Mouse (Mus musculus): ENCODE measurements around the gene Masp2. TPM values are rescaled to one million over a fixed set of nuclear protein-coding genes. Genes with fewer than 3 reads are reported as not detected.

Masp2 gene
- 1 to 10 TPM; 1.1 to 1.6 TPM for total RNA-seq (2021)
- long read RNA-seq, experiment 1, partial matches to known transcripts: 0 of 1 reads
- long read RNA-seq, experiment 1, other reads (novel, unspliced or antisense): 0 of 1 reads
- long read RNA-seq, experiment 2, partial matches to known transcripts: 0 of 2 reads
- long read RNA-seq, experiment 2, other reads (novel, unspliced or antisense): 1 of 2 reads

DNA sequence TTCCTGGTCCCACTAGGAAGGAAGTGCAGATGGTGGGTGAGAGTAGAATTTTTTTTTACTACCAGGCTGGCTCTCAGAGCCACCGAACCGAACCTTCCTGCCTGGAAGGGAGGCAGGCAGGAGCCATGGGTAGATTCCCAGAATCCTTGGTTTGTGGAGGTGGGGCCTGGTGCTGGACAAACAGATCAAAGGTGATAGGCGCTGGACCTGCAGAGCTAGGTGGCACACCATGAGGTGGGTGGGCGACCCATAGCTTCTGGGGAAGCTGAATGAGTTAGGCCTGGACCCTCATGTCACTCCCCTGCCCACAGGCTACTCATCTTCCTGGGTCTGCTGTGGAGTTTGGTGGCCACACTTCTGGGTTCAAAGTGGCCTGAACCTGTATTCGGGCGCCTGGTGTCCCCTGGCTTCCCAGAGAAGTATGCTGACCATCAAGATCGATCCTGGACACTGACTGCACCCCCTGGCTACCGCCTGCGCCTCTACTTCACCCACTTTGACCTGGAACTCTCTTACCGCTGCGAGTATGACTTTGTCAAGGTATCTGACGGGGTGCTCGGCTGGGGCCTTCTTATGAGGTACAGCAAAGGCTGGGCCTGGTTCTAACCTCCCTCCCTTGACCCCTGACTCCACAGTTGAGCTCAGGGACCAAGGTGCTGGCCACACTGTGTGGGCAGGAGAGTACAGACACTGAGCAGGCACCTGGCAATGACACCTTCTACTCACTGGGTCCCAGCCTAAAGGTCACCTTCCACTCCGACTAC, at the start of gene Masp2:
TSS of gene Masp2 (plus strand) at position 198 of the 764 bp plus-strand sequence.
- DNase-seq: no peak

DNA sequence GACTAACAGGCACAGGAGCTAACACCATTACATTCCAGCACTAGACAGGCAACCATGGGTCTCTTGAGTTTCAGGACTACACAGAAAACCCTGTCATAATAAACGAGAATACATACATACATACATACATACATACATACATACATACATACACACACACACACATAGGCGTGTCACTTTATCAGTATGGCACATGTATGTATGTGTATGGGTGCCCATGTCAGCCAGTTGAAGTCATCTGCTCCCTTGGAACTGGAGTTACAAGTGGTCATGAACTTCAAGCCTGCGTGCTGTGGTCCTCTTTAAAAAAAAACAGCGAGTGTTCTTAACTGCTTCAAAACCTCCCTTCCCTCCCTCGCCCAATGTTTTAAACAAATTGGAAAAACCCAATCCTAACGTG, 44.6 kb upstream of the Masp2 start:
- no peak for DNase-seq

- DNase-seq: peak; percentile 90 to 94
Observed at GRCm38 (mm10) chr4:148558297-148559000, 43.9 kb upstream of the Masp2 start, which contains the start of gene Exosc10. TSS of gene Exosc10 (plus strand) at chr4:148558429.

GRCm38 (mm10) chr4:148562676-148563075, 39.7 kb upstream of the Masp2 start:
- no peak for DNase-seq

DNA sequence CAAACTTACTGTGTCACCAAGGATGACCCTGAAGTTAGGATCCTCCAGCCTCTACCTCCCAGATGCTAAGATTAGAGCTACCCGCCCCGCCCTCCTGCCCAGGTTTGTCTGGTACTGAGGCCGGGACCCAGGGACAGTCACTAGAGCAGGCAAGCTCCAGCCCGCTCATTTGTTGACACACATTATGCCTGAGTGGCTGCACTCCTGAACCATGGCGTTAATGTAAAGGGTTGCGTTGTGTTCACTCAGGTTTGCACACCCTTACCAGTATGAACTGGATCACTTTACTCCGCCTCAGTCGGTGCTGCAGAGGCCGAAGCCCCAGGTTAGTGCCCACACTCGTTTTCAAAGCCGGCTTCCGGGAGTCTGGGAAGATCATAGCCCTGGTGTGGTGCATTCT, 38.8 kb upstream of the Masp2 start:
- no peak for DNase-seq

DNA sequence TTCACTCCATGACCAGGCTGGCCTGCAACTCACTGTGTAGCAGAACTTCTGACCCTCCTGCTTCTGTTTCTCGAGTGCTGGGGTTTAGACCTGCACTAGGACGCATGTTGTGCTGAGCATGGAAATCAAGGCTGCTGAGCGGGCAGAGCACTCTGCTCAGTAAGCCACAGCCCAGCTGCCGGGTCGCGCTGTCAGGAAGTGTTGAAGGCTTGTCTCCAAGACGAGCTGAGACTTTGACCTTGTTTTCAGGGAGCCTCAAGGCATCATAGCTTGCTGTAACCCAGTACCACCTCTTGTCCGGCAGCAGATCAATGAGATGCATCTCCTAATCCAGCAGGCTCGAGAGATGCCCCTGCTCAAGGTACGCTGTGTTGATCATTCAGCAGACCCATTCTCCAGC, 32.2 kb upstream of the Masp2 start:
- no peak for DNase-seq

- no peak for DNase-seq
Observed at GRCm38 (mm10) chr4:148570693-148571295, 31.6 kb upstream of the Masp2 start.

GRCm38 (mm10) chr4:148573222-148573621, 29.1 kb upstream of the Masp2 start:
- no peak for DNase-seq

DNA sequence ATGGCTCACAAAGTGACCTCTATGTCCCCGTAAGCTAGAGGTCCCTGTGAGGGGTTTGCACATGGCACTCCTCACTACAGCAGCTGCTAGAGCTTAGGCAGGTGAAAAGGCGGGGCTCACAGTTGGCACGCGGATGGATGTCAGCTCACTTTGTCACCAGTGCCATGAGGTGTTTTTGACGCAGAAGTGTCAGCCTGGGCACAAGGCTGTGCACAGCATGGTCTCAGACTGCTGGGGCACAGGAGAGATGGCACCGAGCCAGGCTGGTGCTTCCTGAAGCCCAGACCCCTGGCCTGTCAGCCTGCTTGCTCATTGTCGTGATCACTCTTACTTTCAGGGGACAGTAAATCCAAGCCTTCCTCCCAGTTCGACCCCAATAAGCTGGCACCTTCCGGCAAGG, 21.6 kb upstream of the Masp2 start:
- DNase-seq: no peak

- no peak for DNase-seq
Observed at GRCm38 (mm10) chr4:148581422-148581821, 20.9 kb upstream of the Masp2 start.

- no peak for DNase-seq
Observed at GRCm38 (mm10) chr4:148583257-148583656, 19.1 kb upstream of the Masp2 start.

DNA sequence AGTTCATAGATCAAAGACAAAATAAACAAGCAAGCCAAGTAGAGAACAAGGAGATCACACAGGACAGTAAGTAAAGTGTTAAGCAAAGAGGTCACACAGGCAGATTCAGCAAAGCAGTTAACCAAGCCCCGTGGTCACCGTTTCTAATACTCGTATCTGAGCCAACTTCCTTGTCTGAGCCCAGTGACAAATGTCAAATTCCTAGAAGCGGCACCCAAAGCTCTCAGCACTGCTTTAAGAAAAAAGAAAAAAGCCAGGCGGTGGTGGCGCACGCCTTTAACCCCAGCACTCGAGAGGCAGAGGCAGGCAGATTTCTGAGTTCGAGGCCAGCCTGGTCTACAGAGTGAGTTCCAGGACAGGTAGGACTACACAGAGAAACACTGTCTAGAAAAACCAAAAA, 15.7 kb upstream of the Masp2 start:
- no peak for DNase-seq

DNA sequence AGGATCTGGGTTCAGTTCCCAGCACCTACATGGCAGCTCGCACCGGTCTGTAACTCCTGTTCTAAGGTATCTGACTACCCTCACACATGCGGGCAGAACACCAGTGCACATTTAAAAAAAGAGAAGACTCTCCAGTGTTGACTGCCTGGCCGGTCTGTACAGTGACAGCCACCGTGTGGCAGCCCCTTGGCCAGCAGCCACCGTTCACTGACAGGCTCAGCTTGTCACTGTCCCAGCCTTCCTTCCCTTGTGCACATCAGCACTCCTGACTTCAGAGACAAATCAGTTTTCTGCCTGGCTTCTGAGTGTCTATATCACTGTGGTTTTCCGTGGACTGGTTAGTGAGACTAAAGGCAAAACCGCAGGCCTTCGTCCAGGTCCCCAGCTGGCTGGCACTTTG, 13.6 kb upstream of the Masp2 start:
- DNase-seq: no peak

DNA sequence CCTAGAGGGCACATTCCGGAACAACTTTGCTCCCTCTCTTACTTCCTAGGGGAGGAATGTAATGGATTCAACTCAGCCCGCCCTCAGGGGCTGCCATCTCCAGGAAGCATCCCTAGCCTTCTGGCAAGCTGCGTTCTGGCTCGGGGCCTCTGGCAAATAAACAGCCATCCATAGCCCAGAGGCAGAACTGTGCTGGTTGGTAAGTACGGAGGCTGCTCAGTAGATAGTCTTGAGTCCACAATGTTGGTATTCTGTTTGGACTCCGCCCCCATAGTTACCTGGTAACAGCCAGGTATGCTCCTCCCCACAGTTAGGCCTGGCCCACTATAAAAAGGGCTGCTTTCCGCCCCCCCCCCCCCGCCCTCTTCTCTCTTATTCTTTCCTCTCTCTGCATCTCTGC, 12.8 kb upstream of the Masp2 start:
- no peak for DNase-seq

GRCm38 (mm10) chr4:148590421-148591170, 11.8 kb upstream of the Masp2 start:
- DNase-seq: no peak

GRCm38 (mm10) chr4:148591171-148591630, 11.2 kb upstream of the Masp2 start, which contains the start of gene Srm:
TSS of gene Srm (plus strand) at chr4:148591503.
- peak; percentile 99 to 100 for DNase-seq

GRCm38 (mm10) chr4:148591637-148592380, 10.5 kb upstream of the Masp2 start:
- peak; percentile 52 to 57 for DNase-seq

DNA sequence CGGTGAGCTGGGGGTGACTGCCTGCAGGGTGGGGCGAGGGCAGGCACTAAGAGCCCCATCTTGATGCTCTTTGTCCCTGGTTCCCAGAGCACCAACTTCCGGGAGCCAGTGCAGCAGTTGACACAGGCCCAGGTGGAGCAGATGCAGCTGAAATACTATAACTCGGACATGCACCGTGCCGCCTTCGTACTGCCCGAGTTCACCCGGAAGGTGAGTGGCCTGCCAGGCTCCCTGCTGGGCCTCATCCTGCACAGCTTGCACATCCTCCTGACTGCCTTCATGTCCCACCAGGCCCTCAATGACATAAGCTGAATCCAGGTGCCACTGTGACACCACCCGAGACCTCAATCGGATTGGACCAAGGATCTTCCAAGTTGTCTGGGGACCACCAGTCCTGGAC, 8.4 kb upstream of the Masp2 start:
- no peak for DNase-seq

- DNase-seq: no peak
Observed at GRCm38 (mm10) chr4:148595916-148596315, 6.4 kb upstream of the Masp2 start.

DNA sequence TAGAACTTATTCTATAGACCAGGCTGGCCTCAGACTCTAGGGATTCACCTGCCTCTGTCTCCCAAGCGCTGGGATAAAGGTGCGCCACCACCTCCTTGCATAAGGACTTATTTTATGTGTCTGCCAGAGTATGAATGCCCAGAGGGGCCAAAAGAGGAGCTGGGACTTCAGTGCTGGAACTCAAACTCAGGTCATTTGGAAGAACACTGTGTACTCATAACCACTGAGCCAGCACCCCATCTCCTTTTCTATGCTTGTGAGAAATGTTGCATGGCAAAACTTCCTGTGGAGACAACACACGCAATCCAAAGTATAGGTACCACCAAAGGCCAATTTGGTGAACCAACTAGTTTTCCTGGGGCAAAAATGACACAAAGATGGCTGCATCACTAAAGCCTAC, 5.6 kb upstream of the Masp2 start:
- no peak for DNase-seq

DNA sequence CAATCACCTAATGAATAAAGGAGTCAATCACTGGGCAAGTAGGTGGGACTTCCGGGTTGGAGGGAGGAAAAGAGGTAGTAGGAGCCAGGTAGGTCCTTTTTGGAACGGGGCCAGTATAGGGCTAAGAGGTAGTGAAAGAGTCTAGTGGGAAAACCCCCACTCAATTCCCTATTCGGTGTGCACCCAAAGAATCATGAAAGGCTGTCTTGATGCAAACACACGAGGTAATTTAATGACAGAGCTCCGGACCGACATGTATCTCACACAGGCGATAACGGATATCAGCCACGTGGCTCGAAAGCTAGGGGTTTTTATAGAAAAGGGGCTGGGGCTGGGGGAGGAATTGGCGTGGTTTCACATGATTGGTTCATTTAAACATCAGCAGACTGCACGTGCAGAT, 3.5 kb upstream of the Masp2 start:
- DNase-seq: no peak
